Mouse (Mus musculus) CH12.LX (cell line): ENCODE measurements around the gene B3gnt2.

Experiments
- CTCF ChIP-seq, 2 experiments: IDR thresholded peaks in 1 of 2; conservative IDR thresholded peaks in 1 of 2; 2 replicates each; pipeline ENCODE4 v1.5.1; 2011 to 2012; ENCODE audit warnings: low read depth in 2 of 2, low read length in 2 of 2, improper control_type of control experiment in 1 of 2, inconsistent platforms in 1 of 2, mild to moderate bottlenecking in 1 of 2, moderate library complexity in 1 of 2
- EP300 ChIP-seq: IDR thresholded peaks from 2 replicates; pipeline ENCODE4 v1.6.1; 2011; ENCODE audit warnings: low read length, improper control_type of control experiment
- KAT2A ChIP-seq: IDR thresholded peaks from 2 replicates; pipeline ENCODE4 v1.6.1; 2012; ENCODE audit warnings: low read length, improper control_type of control experiment, inconsistent platforms; ENCODE audit not compliant: insufficient replicate concordance
- NRF1 ChIP-seq: IDR thresholded peaks from 2 replicates; pipeline ENCODE4 v1.6.1; 2014; ENCODE audit warnings: low read depth, mild to moderate bottlenecking, inconsistent platforms, low read length, improper control_type of control experiment, moderate library complexity
- POLR2AphosphoS2 ChIP-seq: IDR thresholded peaks from 2 replicates; pipeline ENCODE4 v1.6.1; 2011; ENCODE audit warnings: low read depth, low read length, improper control_type of control experiment
- RCOR1 ChIP-seq: conservative IDR thresholded peaks from 2 replicates; pipeline ENCODE4 v1.6.1; 2012; ENCODE audit warnings: low read depth, mild to moderate bottlenecking, inconsistent platforms, low read length, improper control_type of control experiment
- SIN3A ChIP-seq: IDR thresholded peaks from 2 replicates; pipeline ENCODE4 v1.6.1; 2012; ENCODE audit warnings: low read length, improper control_type of control experiment, inconsistent platforms
- UBTF ChIP-seq: IDR thresholded peaks from 2 replicates; pipeline ENCODE4 v1.6.1; 2012; ENCODE audit warnings: low read depth, mild to moderate bottlenecking, inconsistent platforms, low read length, improper control_type of control experiment, moderate library complexity
- USF1 ChIP-seq: IDR thresholded peaks from 2 replicates; pipeline ENCODE4 v1.6.1; 2014; ENCODE audit warnings: low read depth, mild to moderate bottlenecking, inconsistent platforms, low read length, improper control_type of control experiment
- ZNF384 ChIP-seq: IDR thresholded peaks from 2 replicates; pipeline ENCODE4 v1.6.1; 2012; ENCODE audit warnings: low read depth, low read length, improper control_type of control experiment, inconsistent platforms

DNA sequence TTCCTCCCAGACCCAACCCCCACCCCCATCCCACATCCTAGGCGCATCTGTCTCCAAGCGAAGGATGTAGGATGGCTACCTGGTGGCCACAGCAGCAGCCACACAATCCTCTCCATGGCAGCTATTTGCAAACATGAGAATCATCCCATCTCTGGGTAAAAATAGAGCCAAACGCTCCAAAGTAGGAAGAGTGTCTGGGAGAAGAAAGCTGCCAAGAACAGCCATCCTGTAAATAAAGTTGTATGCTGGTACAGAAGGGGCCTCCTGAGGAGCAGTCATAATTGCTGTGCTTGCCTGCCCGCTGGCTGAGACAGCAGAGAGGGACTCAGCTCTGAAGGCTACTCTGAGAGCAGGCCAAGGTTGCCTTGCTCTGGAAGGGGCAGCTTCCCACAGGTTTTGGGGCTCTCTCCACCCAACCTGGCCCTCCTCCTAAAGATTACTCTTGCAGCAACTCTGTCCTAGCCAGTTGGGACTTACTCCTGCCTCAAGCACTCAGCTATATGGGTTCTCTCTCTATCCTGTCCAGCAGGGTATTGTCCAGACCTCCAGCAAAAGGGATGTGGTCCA lies 33.2 kb downstream of the B3gnt2 start:
- TF ChIP-seq ZNF384 = no peak
- TF ChIP-seq SIN3A = no peak
- TF ChIP-seq KAT2A = no peak
- TF ChIP-seq POLR2AphosphoS2 = no peak
- TF ChIP-seq USF1 = no peak
- TF ChIP-seq RCOR1 = no peak
- TF ChIP-seq UBTF = no peak
- TF ChIP-seq CTCF (conservative IDR thresholded peaks at IDR 0.05 in 1 of 2, IDR thresholded peaks at IDR 0.05 in 1 of 2; ENCODE audit: low read depth in 2 of 2, low read length in 2 of 2) = no peak
- TF ChIP-seq NRF1 = no peak
- no peak for TF ChIP-seq EP300
